Mouse (Mus musculus): Measurements from ENCODE around the gene Msl1.

Gene Msl1

GRCm38 (mm10) chr11:98764091-98764490 is 31.2 kb upstream of the Msl1 start:
- DNase-seq (ENCODE audit: extremely low spot score, low read depth, low spot score), result no peak

GRCm38 (mm10) chr11:98764746-98765145 is 30.6 kb upstream of the Msl1 start:
- no peak for DNase-seq (ENCODE audit: extremely low spot score, low read depth, low spot score)

- no peak for DNase-seq (ENCODE audit: extremely low spot score, low read depth, low spot score)
These were observed 29.7 kb upstream of the Msl1 start for GRCm38 (mm10) chr11:98765421-98766309.

- no peak for DNase-seq (ENCODE audit: extremely low spot score, low read depth, low spot score)
These were observed 29.0 kb upstream of the Msl1 start for GRCm38 (mm10) chr11:98766346-98766745.

GRCm38 (mm10) chr11:98766816-98767215 is 28.5 kb upstream of the Msl1 start:
- DNase-seq (ENCODE audit: extremely low spot score, low read depth, low spot score), result no peak

GRCm38 (mm10) chr11:98767276-98767675 is 28.0 kb upstream of the Msl1 start:
- no peak for DNase-seq (ENCODE audit: extremely low spot score, low read depth, low spot score)

GRCm38 (mm10) chr11:98767713-98768112 is 27.6 kb upstream of the Msl1 start:
- no peak for DNase-seq (ENCODE audit: extremely low spot score, low read depth, low spot score)

- no peak for DNase-seq (ENCODE audit: extremely low spot score, low read depth, low spot score)
These were observed 26.9 kb upstream of the Msl1 start for GRCm38 (mm10) chr11:98768127-98769006.

- no peak for DNase-seq (ENCODE audit: extremely low spot score, low read depth, low spot score)
These were observed 26.0 kb upstream of the Msl1 start for GRCm38 (mm10) chr11:98769007-98769954.

GRCm38 (mm10) chr11:98770096-98770975 is 25.0 kb upstream of the Msl1 start:
- no peak for DNase-seq (ENCODE audit: extremely low spot score, low read depth, low spot score)

GRCm38 (mm10) chr11:98771131-98771530 is 24.2 kb upstream of the Msl1 start:
- no peak for DNase-seq (ENCODE audit: extremely low spot score, low read depth, low spot score)

- DNase-seq (ENCODE audit: extremely low spot score, low read depth, low spot score), result no peak
These were observed 23.3 kb upstream of the Msl1 start for GRCm38 (mm10) chr11:98771844-98772525.

- no peak for DNase-seq (ENCODE audit: extremely low spot score, low read depth, low spot score)
These were observed 22.6 kb upstream of the Msl1 start for GRCm38 (mm10) chr11:98772667-98773171.

GRCm38 (mm10) chr11:98773635-98774295 is 21.6 kb upstream of the Msl1 start:
- DNase-seq (ENCODE audit: extremely low spot score, low read depth, low spot score), result no peak

GRCm38 (mm10) chr11:98774582-98775347 is 20.6 kb upstream of the Msl1 start, which contains the start of gene Nr1d1:
Gene Nr1d1, minus strand, starts transcription at chr11:98775333.
- DNase-seq (ENCODE audit: extremely low spot score, low read depth, low spot score), result no peak

GRCm38 (mm10) chr11:98775348-98776051 is 19.8 kb upstream of the Msl1 start:
- no peak for DNase-seq (ENCODE audit: extremely low spot score, low read depth, low spot score)
